Mouse (Mus musculus) erythroblast, embryonic 14.5 days (primary cell): ENCODE data around the gene Il23a. TPM values are rescaled to one million over a fixed set of nuclear protein-coding genes. Genes with fewer than 3 reads are reported as not detected.

Experiments
- H3K27me3 ChIP-seq: 2 replicates; pipeline ENCODE4 v1.6.1; 2012; ENCODE audit warnings: inconsistent platforms; ENCODE audit not compliant: control insufficient read depth
- H3K36me3 ChIP-seq: 2 replicates; pipeline ENCODE4 v1.6.1; 2012; ENCODE audit warnings: mild to moderate bottlenecking, inconsistent platforms; ENCODE audit not compliant: control insufficient read depth
- H3K4me1 ChIP-seq: 2 replicates; pipeline ENCODE4 v1.6.1; 2012; ENCODE audit warnings: inconsistent platforms; ENCODE audit not compliant: control insufficient read depth
- H3K4me3 ChIP-seq: replicated peaks from 2 replicates; pipeline ENCODE3; 2012; ENCODE audit warnings: moderate library complexity, mild to moderate bottlenecking, inconsistent platforms
- H3K9me3 ChIP-seq: 2 replicates; pipeline ENCODE4 v1.6.1; 2012; ENCODE audit warnings: low read length, inconsistent platforms, mixed read lengths; ENCODE audit not compliant: control insufficient read depth
- GATA1 ChIP-seq: IDR thresholded peaks from 2 replicates; pipeline ENCODE4 v1.6.1; 2012; ENCODE audit warnings: low read length, inconsistent platforms, mixed read lengths
- TAL1 ChIP-seq: IDR thresholded peaks from 3 replicates; pipeline ENCODE4 v1.6.1; 2012; ENCODE audit warnings: low read length, inconsistent platforms, mixed read lengths
- polyA plus RNA-seq: library from polyadenylated mRNA; stranded (reverse); fragments of >175 nt; gene quantifications from 2 replicates; pipeline ENCODE4 v1.2.3, GENCODE M21; 2012

Gene Il23a
- polyA plus RNA-seq, 1 experiment = not detected

DNA sequence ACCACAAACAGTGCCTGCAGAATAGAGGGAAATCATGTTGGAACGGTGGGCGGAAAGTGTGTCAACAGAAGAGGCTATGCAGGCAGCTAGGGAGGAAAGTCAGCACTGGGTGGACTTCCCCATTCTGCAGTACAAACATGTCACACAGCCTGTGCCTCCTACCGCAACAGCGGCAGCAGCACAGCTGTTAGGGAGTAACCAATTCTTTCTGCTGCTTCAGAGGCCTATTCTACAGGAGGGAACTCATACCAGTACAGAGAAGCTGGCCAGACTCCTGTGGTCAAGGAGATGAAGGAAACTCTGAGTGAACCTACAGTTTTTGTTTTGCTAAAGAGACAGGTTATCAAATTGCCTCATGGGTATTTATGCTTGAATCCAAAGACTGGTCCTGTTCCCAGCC, 39.6 kb downstream of the Il23a start:
- TF ChIP-seq TAL1 (no peak), GATA1 (no peak)
- no peaks in the 10 kb centered on the region; the same call in 1 of the 2 replicates for H3K36me3 ChIP-seq
- no peaks in the 10 kb centered on the region for H3K9me3 ChIP-seq
- no peaks in the 10 kb centered on the region; the same call in 1 of the 2 replicates for H3K4me1 ChIP-seq
- H3K4me3 ChIP-seq = no peak overlapping the region
- no peaks in the 10 kb centered on the region for H3K27me3 ChIP-seq

DNA sequence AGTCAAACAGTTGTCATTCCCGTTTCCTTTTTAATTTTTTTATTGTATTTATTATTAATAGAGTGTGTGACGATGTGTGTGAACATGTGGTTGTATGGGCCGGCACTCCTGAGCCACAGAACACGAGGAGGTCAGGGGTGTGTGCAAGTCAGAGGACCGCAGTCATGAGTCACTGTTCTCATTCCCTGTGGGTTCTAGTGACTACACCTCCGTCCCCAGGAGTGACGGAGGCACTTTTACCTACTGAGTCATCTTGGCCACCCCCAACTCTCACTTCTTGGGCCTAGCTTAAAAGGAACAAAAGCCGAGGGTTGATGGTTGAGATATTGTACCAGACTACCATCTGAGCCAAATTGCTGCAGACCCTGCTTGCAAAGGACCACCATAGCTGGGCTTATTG, 42.2 kb downstream of the Il23a start:
- no peaks in the 10 kb centered on the region for H3K9me3 ChIP-seq
- no peak overlapping the region for H3K4me3 ChIP-seq
- no peaks in the 10 kb centered on the region for H3K27me3 ChIP-seq
- no peaks in the 10 kb centered on the region; the same call in 1 of the 2 replicates for H3K4me1 ChIP-seq
- TF ChIP-seq GATA1 (no peak), TAL1 (no peak)
- H3K36me3 ChIP-seq = peaks cover 21% of the 10 kb centered on the region

DNA sequence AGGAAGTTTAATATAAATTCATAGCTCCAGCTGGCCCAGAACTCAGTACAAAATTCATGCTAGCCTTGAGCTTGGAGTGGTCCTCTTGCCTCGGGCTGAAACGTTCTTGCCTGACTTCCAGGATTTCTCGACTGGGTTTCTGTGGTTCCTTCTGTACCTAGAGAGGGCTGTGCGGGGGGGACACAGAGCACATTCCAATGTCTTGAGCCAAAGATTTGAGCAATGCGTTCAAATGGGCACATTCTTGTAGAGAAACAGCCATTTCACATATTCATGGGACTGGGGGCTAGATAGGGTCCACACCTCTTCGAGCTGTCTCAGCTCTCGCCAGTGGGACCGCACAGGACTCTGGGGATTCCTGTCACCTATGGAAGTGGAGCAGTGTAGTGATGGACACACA, 42.6 kb downstream of the Il23a start:
- H3K9me3 ChIP-seq = no peaks in the 10 kb centered on the region
- no peak overlapping the region for H3K4me3 ChIP-seq
- no peaks in the 10 kb centered on the region for H3K27me3 ChIP-seq
- H3K4me1 ChIP-seq = no peaks in the 10 kb centered on the region; the same call in 1 of the 2 replicates
- peaks cover 25% of the 10 kb centered on the region for H3K36me3 ChIP-seq
- TF ChIP-seq GATA1 (no peak), TAL1 (no peak)

DNA sequence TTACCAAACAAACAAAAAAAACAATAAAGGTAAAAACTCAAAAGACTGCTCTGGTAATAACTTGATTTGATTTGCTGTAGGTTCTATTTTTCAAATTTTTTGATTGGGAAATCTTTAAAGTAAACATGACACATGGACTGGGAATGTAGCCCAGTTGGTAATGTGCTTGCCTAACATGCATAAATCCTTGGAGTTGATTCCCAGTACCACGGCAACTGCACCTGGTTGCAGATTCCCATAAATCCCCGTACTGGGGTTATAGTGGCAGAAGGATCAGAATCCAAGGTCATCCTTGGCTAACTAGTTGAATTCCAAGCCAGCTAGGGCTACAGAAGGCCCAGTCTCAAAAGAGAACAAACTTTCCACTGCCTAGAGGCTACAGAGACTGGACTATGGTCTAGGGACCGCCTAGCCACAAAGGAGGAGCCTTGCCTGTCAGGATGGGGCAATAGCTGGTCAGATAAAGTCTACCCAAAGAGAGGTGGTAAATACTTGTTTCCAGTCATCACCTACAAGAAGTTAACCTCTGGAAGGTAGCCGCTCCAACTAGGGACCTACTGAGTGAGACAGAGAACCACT, 44.8 kb downstream of the Il23a start, which contains the start of gene Apon:
TSS of gene Apon (plus strand) at position 420 of the 579 bp plus-strand sequence.
- no peaks in the 10 kb centered on the region for H3K4me1 ChIP-seq
- no peak within 1 kb of the TSS for H3K4me3 ChIP-seq
- H3K36me3 ChIP-seq = peaks cover 47% of the 10 kb centered on the region
- H3K27me3 ChIP-seq = no peaks in the 10 kb centered on the region
- H3K9me3 ChIP-seq = no peaks in the 10 kb centered on the region
- TF ChIP-seq GATA1 = no peak
- no peak for TF ChIP-seq TAL1

DNA sequence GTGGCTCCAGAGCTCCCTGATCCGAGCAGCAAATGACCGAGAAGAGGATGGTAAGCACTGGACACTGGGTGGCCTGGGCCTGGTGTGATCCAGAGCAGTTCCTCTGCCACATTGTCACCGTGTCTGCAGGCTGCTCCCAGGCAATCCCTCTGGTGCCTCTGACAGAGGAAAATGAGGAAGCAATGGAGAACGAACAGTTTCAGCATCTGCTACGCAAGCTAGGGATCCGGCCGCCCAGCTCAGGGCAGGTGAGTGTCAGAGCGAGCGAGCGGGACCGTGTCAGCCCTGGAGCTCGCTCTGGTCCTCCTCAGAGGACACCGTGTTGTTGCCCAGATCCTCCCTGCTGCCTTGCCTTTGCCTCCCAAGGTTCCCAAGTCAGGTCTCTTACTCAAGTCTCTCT, 48.0 kb downstream of the Il23a start:
- TF ChIP-seq GATA1 = no peak
- no peak for TF ChIP-seq TAL1
- Histone ChIP-seq H3K36me3 (peaks cover 79% of the 10 kb centered on the region), H3K27me3 (no peaks in the 10 kb centered on the region), H3K4me3 (no peak overlapping the region), H3K9me3 (no peaks in the 10 kb centered on the region), H3K4me1 (no peaks in the 10 kb centered on the region)

DNA sequence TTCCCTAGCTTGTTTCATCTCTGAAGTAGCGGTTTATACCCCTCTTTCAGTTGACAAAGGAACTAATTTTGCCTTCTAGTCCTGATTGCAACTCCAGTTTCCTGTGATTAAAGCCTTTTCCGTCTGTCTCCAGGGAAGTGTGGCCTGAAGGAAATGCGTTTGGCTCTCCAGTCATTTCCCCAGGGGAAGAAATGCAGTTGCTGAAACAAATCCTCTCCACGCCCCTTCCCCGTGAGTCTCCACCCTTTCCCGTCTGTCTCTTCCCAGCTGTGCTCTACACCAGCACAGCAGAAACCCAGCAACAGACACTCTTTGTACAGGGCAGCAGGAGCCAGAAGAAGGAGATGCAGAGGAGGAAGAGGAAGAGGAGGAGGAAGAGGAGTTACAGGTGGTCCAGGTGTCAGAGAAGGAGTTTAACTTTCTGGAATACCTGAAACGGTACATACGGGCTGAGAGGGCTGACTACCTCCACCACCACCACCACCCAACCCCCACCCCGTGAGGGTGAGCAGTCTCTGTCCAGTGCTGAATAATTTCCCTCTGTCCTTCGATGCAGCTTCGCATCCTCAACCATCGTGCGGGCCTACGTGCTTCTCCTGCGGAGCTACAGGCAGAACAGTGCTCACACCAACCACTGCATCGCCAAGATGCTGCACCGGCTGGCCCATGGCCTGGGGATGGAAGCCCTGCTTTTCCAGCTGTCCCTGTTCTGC, 51.4 kb downstream of the Il23a start:
- Histone ChIP-seq H3K9me3 (no peaks in the 10 kb centered on the region), H3K4me3 (no peak overlapping the region), H3K36me3 (peaks cover 100% of the 10 kb centered on the region), H3K4me1 (no peaks in the 10 kb centered on the region), H3K27me3 (no peaks in the 10 kb centered on the region)
- TF ChIP-seq GATA1 (no peak), TAL1 (no peak)

Other genes with a start within 250 kb of the Il23a start
- gene Ptges3, start 239.8 kb downstream of the Il23a start, polyA plus RNA-seq = 8.6 and 11.8 TPM in 2 replicates
- gene Atp5b, start 215.5 kb downstream of the Il23a start, polyA plus RNA-seq = 152 and 224 TPM in 2 replicates
- gene Baz2a, start 207.2 kb downstream of the Il23a start, polyA plus RNA-seq = 3.2 and 3.6 TPM in 2 replicates
- 0.72 and 0.93 TPM in 2 replicates for gene Rbms2, start 118.5 kb downstream of the Il23a start, polyA plus RNA-seq
- not detected in 2 replicates for gene Gls2, start 104.3 kb downstream of the Il23a start, polyA plus RNA-seq
- gene Spryd4, start 86.9 kb downstream of the Il23a start, polyA plus RNA-seq = 0.10 and 0.18 TPM in 2 replicates
- 0.03 TPM in 1 of 2 replicates, not detected in the other for gene Mip, start 72.9 kb downstream of the Il23a start, polyA plus RNA-seq
- gene Timeless, start 66.7 kb downstream of the Il23a start, polyA plus RNA-seq = 2.7 and 3.0 TPM in 2 replicates
- 0.02 and 0.04 TPM in 2 replicates for gene Apon, start 44.7 kb downstream of the Il23a start, polyA plus RNA-seq
- gene Apof, start 30.1 kb downstream of the Il23a start, polyA plus RNA-seq = not detected in 2 replicates
- gene Stat2, start 28.2 kb downstream of the Il23a start, polyA plus RNA-seq = 0.16 and 0.23 TPM in 2 replicates
- 0.31 and 0.44 TPM in 2 replicates for gene Pan2, start 4.6 kb upstream of the Il23a start, polyA plus RNA-seq
- 2.3 and 3.2 TPM in 2 replicates for gene Cnpy2, start 23.7 kb upstream of the Il23a start, polyA plus RNA-seq
- gene Cs, start 39.0 kb upstream of the Il23a start, polyA plus RNA-seq = 2.2 and 3.1 TPM in 2 replicates
- gene Coq10a, start 70.2 kb upstream of the Il23a start, polyA plus RNA-seq = 0.49 and 0.53 TPM in 2 replicates
- gene Ankrd52, start 78.4 kb upstream of the Il23a start, polyA plus RNA-seq = 1.4 and 1.9 TPM in 2 replicates
- 0.15 and 0.16 TPM in 2 replicates for gene Slc39a5, start 102.5 kb upstream of the Il23a start, polyA plus RNA-seq
- gene Nabp2, start 112.7 kb upstream of the Il23a start, polyA plus RNA-seq = 32.3 and 34.1 TPM in 2 replicates
- 0.37 and 0.48 TPM in 2 replicates for gene Rnf41, start 112.9 kb upstream of the Il23a start, polyA plus RNA-seq
- 19.2 and 19.5 TPM in 2 replicates for gene Smarcc2, start 160.5 kb upstream of the Il23a start, polyA plus RNA-seq
- 36.6 and 41.6 TPM in 2 replicates for gene Myl6, start 195.4 kb upstream of the Il23a start, polyA plus RNA-seq
- 0.63 and 0.76 TPM in 2 replicates for gene Myl6b, start 199.9 kb upstream of the Il23a start, polyA plus RNA-seq
- gene Esyt1, start 227.1 kb upstream of the Il23a start, polyA plus RNA-seq = 2.7 and 2.9 TPM in 2 replicates
- 1.6 and 1.9 TPM in 2 replicates for gene Zc3h10, start 249.0 kb upstream of the Il23a start, polyA plus RNA-seq